Mouse (Mus musculus) bone marrow macrophage, adult 2 months (primary cell): ENCODE results near the gene Fam168a.

Source experiments
- CTCF ChIP-seq: IDR thresholded peaks from 2 replicates; pipeline ENCODE4 v1.5.1; 2012; ENCODE audit warnings: low read depth, mild to moderate bottlenecking, low read length, moderate library complexity
- POLR2A ChIP-seq: IDR thresholded peaks from 2 replicates; pipeline ENCODE4 v1.6.1; 2012; ENCODE audit warnings: mild to moderate bottlenecking, low read depth, low read length, borderline replicate concordance

DNA sequence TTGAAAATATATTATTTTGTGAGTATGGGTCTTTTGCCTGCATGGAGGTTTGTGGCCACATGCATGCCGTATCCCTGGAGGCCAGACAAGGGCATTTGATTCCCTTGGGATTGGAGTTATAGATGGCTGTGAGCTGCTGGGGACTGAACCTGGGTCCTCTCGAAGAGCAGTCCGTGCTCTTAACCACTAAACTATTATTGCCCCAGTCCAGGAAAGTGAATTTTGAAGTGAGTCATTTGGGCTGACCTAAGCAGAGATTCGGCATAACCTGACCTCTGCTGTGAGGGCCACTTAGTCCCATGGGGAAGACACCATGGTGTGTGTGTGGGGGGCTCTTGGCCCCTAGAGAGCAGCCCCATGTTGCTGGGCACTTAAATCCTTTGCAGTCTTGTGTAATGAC is 164.9 kb downstream of the Fam168a start:
- TF ChIP-seq POLR2A (no peak), CTCF (no peak)
